Mouse (Mus musculus) hindbrain, postnatal 0 days (tissue): Measurements from ENCODE around the gene Wbp4. TPM values are rescaled to one million over a fixed set of nuclear protein-coding genes. Genes with fewer than 3 reads are reported as not detected.
A peak's percentile ranks its signal among the peaks of the same experiment; 100 is the strongest.

Experiments used
- ATAC-seq: fragments of 200-750 bp; cut with Nextera tagmentation; 2 replicates; pipeline ENCODE4 v1.8.0; 2017; ENCODE audit warnings: mild to moderate bottlenecking, moderate TSS enrichment, moderate library complexity
- DNase-seq: peaks from one replicate; pipeline ENCODE4 v3.0.0-alpha.2; 2015; ENCODE audit warnings: low spot score
- H3K27ac ChIP-seq: fragments of 300-500 bp; sonication (generic); 2 replicates; pipeline ENCODE4 v1.5.1; 2014; ENCODE audit warnings: mild to moderate bottlenecking
- H3K27me3 ChIP-seq: fragments of 300-500 bp; sonication (generic); 2 replicates; pipeline ENCODE4 v1.6.1; 2014; ENCODE audit warnings: low read length, mixed read lengths; ENCODE audit not compliant: insufficient read depth
- H3K36me3 ChIP-seq: fragments of 300-500 bp; sonication (generic); 2 replicates; pipeline ENCODE4 v1.6.1; 2014; ENCODE audit warnings: low read length, mixed read lengths; ENCODE audit not compliant: insufficient read depth
- H3K4me1 ChIP-seq: fragments of 300-500 bp; sonication (generic); 2 replicates; pipeline ENCODE4 v1.6.1; 2014; ENCODE audit warnings: antibody characterized with exemption, low read length, mixed read lengths; ENCODE audit not compliant: insufficient read depth
- H3K4me2 ChIP-seq: fragments of 300-500 bp; sonication (generic); 2 replicates; pipeline ENCODE4 v1.6.1; 2014; ENCODE audit warnings: low read depth, mild to moderate bottlenecking, low read length, moderate library complexity, mixed read lengths
- H3K4me3 ChIP-seq: fragments of 300-500 bp; sonication (generic); 2 replicates; pipeline ENCODE4 v1.5.1; 2014; ENCODE audit warnings: low read length
- H3K9ac ChIP-seq: fragments of 300-500 bp; sonication (generic); replicated peaks from 2 replicates; pipeline ENCODE4 v1.6.1; 2014; ENCODE audit warnings: mild to moderate bottlenecking, low read length, moderate library complexity, mixed read lengths
- H3K9me3 ChIP-seq: fragments of 300-500 bp; sonication (generic); 2 replicates; pipeline ENCODE4 v1.6.1; 2016; ENCODE audit warnings: low read length, mixed read lengths
- CTCF ChIP-seq: IDR thresholded peaks from 2 replicates; pipeline ENCODE4 v1.5.1; 2016; ENCODE audit warnings: antibody characterized with exemption, control low read depth, low read depth
- WGBS: fragments of 180-500 bp; shearing (Covaris S2); extraction: QIAGEN DNeasy Blood & Tissue Kit; methylation state at CpG from one replicate; pipeline ENCODE4 v1.1.7; 2014; 5-methylcytosine and 5-hydroxymethylcytosine counted together
- polyA plus RNA-seq: library from polyadenylated mRNA; unstranded; fragments of >200 nt; fragmentation: Nextera tagmentation; extraction: Ambion mirVana; gene quantifications from 2 replicates; pipeline ENCODE4 v1.2.1, GENCODE M21; 2015
- total RNA-seq: library from RNA; depleted of rRNA; stranded (reverse); fragments of >200 nt; gene quantifications from 2 replicates; pipeline ENCODE4 v1.2.3, GENCODE M21; 2014

Gene Wbp4
- total and polyA plus RNA-seq, 2 experiments from 2014 or later, result 20.6 to 49.9 TPM

GRCm38 (mm10) chr14:79508662-79509305 lies 27.5 kb upstream of the Wbp4 start:
- WGBS, result 79% methylated on average over 9 of the region's 9 CpGs
- Histone ChIP-seq H3K9me3 (no peaks in the 10 kb centered on the region), H3K36me3 (no peaks in the 10 kb centered on the region), H3K27me3 (no peaks in the 10 kb centered on the region), H3K4me2 (no peak overlapping the region), H3K4me1 (no peaks in the 10 kb centered on the region), H3K4me3 (no peak overlapping the region), H3K27ac (no peak overlapping the region), H3K9ac (no peak overlapping the region)
- DNase-seq (no peak), ATAC-seq (no peak)
- TF ChIP-seq CTCF, result no peak

GRCm38 (mm10) chr14:79507846-79508245 lies 26.5 kb upstream of the Wbp4 start:
- WGBS, result 81% methylated on average over 1 of the region's 1 CpGs
- Histone ChIP-seq H3K27ac (no peak overlapping the region), H3K36me3 (no peaks in the 10 kb centered on the region), H3K9ac (no peak overlapping the region), H3K4me1 (no peaks in the 10 kb centered on the region), H3K4me2 (no peak overlapping the region), H3K27me3 (no peaks in the 10 kb centered on the region), H3K9me3 (no peaks in the 10 kb centered on the region), H3K4me3 (no peak overlapping the region)
- ATAC-seq (no peak), DNase-seq (no peak)
- TF ChIP-seq CTCF, result no peak

- Histone ChIP-seq H3K9ac (no peak overlapping the region), H3K4me2 (no peak overlapping the region), H3K27me3 (no peaks in the 10 kb centered on the region), H3K4me1 (no peaks in the 10 kb centered on the region), H3K4me3 (no peak overlapping the region), H3K36me3 (no peaks in the 10 kb centered on the region), H3K27ac (no peak overlapping the region), H3K9me3 (no peaks in the 10 kb centered on the region)
- TF ChIP-seq CTCF, result no peak
- no peak for DNase-seq
- ATAC-seq, result no peak
- 84% methylated on average over 9 of the region's 9 CpGs for WGBS
Observed at GRCm38 (mm10) chr14:79506207-79506606, 24.9 kb upstream of the Wbp4 start.

- H3K9ac ChIP-seq, result no peak overlapping the region
- DNase-seq (no peak), ATAC-seq (no peak)
- no peak overlapping the region for H3K4me3 ChIP-seq
- H3K4me2 ChIP-seq, result no peak overlapping the region
- H3K4me1 ChIP-seq, result no peaks in the 10 kb centered on the region
- no peaks in the 10 kb centered on the region for H3K9me3 ChIP-seq
- H3K27me3 ChIP-seq, result no peaks in the 10 kb centered on the region
- 92% methylated on average over 7 of the region's 7 CpGs for WGBS
- no peaks in the 10 kb centered on the region for H3K36me3 ChIP-seq
- no peak for TF ChIP-seq CTCF
- H3K27ac ChIP-seq, result 0 out of 2 replicates have a peak overlapping the region, but pooled peaks have one; percentile 5
Observed at GRCm38 (mm10) chr14:79504246-79505006, 23.1 kb upstream of the Wbp4 start.

GRCm38 (mm10) chr14:79503371-79504075 lies 22.2 kb upstream of the Wbp4 start:
- peak overlapping the region; percentile 5 for H3K27ac ChIP-seq

GRCm38 (mm10) chr14:79500756-79501155 lies 19.4 kb upstream of the Wbp4 start:
- no peak overlapping the region for H3K4me3 ChIP-seq
- 88% methylated on average over 4 of the region's 4 CpGs for WGBS
- ATAC-seq (no peak), DNase-seq (no peak)
- H3K4me2 ChIP-seq, result no peak overlapping the region
- no peaks in the 10 kb centered on the region for H3K27me3 ChIP-seq
- H3K36me3 ChIP-seq, result no peaks in the 10 kb centered on the region
- H3K27ac ChIP-seq, result no peak overlapping the region
- no peak for TF ChIP-seq CTCF
- H3K4me1 ChIP-seq, result no peaks in the 10 kb centered on the region
- H3K9ac ChIP-seq, result no peak overlapping the region
- no peaks in the 10 kb centered on the region for H3K9me3 ChIP-seq

More at GRCm38 (mm10) chr14:79503371-79504075, 22.2 kb upstream of the Wbp4 start:
- Histone ChIP-seq H3K27me3 (no peaks in the 10 kb centered on the region), H3K4me1 (no peaks in the 10 kb centered on the region), H3K4me3 (no peak overlapping the region), H3K4me2 (no peak overlapping the region), H3K9ac (no peak overlapping the region), H3K36me3 (no peaks in the 10 kb centered on the region), H3K9me3 (no peaks in the 10 kb centered on the region)
- WGBS, result 40% methylated on average over 5 of the region's 5 CpGs
- DNase-seq, result peak; percentile 45
- no peak for TF ChIP-seq CTCF
- ATAC-seq, result no peak

GRCm38 (mm10) chr14:79499326-79499725 lies 18.0 kb upstream of the Wbp4 start:
- H3K9me3 ChIP-seq, result no peaks in the 10 kb centered on the region
- no peaks in the 10 kb centered on the region for H3K27me3 ChIP-seq
- TF ChIP-seq CTCF, result no peak
- no peak overlapping the region for H3K4me2 ChIP-seq
- no peak overlapping the region for H3K9ac ChIP-seq
- H3K27ac ChIP-seq, result no peak overlapping the region
- DNase-seq, result no peak
- no peaks in the 10 kb centered on the region for H3K4me1 ChIP-seq
- no peak for ATAC-seq
- WGBS, result 88% methylated on average over 9 of the region's 9 CpGs
- no peak overlapping the region for H3K4me3 ChIP-seq
- no peaks in the 10 kb centered on the region for H3K36me3 ChIP-seq
